Mouse (Mus musculus): ENCODE measurements around the gene Nmral1. TPM values are rescaled to one million over a fixed set of nuclear protein-coding genes. Genes with fewer than 3 reads are reported as not detected.
A peak's percentile ranks its signal among the peaks of the same experiment; 100 is the strongest.
"Not testable (repeated sequence)": the region's sequence is repeated elsewhere in the genome, so short reads cannot be mapped to it uniquely, and the experiment has no call there.

Nmral1 gene
- polyA plus RNA-seq, 1 experiment: 36.9 TPM

DNA sequence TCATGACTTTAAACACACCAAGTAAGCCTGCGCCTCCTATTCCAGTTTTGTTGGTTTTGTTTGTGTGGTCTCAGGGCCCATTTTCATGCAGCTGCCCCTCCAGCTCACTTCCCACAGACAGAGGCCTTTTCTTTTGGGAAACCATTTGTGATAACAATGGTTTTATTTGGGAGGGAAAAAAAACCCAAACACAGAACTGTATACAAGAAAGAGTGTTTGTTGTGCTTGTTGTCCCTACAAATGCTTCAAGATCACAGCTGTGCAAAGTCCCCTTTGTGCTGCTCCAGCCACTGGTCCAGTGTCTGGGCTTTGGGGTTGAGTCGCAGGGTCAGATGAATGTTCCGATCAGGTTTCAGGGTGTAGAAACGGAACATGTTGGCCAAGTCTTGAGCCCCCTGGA is 8.0 kb downstream of the Nmral1 start:
- DNase-seq: no peak
- no peak overlapping the region; the same call in 1 of the 2 replicates for H3K27ac ChIP-seq (ENCODE audit: insufficient read depth, low read length)
- WGBS: 95% methylated on average over 4 of the region's 4 CpGs

DNA sequence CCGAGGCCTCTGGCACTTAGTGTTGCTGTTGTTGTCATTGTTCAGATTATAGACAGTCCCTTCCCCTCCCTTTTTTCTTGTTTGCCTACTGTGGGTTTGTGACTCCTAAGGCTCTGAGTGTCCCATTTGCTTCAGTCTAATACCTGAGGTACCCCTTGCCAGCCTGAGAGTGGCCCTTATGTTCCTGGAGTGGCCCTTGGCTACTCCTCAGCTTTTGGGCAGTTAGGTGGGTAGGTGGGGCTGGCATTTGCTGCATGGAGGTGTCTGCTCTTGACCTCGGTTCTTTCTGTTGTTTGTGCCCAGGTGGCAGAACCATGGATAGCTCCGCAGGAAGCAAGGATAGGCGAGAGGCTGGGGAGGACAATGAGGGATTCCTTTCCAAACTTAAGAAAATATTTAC is 13.6 kb downstream of the Nmral1 start:
- Histone ChIP-seq H3K27ac (ENCODE audit: insufficient read depth, low read length) (no peak overlapping the region), H3K4me3 (replicated peaks; ENCODE audit: insufficient read depth, low read depth, low read length) (no peak overlapping the region), H3K4me1 (ENCODE audit: control insufficient read depth, insufficient read depth, low read length) (no peaks in the 10 kb centered on the region), H3K27me3 (ENCODE audit: control insufficient read depth, insufficient read depth, low read length) (no peaks in the 10 kb centered on the region)
- no peak for DNase-seq
- 46% methylated on average over 4 of the region's 4 CpGs for WGBS
- TF ChIP-seq CTCF (IDR thresholded peaks at IDR 0.05; ENCODE audit: borderline replicate concordance, insufficient read depth, low read depth, low read length): no peak
- TF ChIP-seq POLR2A (IDR thresholded peaks at IDR 0.05; ENCODE audit: borderline replicate concordance, insufficient read depth, low read length): no peak

More for the DNA sequence above, 8.0 kb downstream of the Nmral1 start:
- no peak for TF ChIP-seq CTCF (IDR thresholded peaks at IDR 0.05; ENCODE audit: borderline replicate concordance, insufficient read depth, low read depth, low read length)
- TF ChIP-seq POLR2A (IDR thresholded peaks at IDR 0.05; ENCODE audit: borderline replicate concordance, insufficient read depth, low read length): no peak
- Histone ChIP-seq H3K4me1 (ENCODE audit: control insufficient read depth, insufficient read depth, low read length) (peaks cover 15% of the 10 kb centered on the region), H3K27me3 (ENCODE audit: control insufficient read depth, insufficient read depth, low read length) (no peaks in the 10 kb centered on the region), H3K4me3 (replicated peaks; ENCODE audit: insufficient read depth, low read depth, low read length) (no peak overlapping the region)

DNA sequence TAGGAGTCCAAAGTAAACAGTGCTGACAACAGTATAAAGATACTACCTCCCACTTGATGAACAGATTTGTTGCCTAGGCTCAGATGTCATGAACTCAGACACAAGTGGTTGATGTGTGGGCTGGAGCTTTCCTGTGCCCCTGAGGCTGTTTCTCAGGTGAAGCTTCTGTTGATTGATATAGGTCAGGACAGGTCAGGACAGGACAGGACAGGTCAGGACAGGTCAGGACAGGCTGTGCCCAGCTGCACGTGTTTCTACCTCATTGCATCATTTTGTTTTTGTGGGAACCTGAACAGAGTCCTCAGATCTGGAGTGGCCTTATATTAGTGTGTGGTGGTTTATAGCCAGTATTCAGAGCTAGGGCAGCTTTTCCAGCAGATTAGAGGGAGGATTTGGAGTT is 16.5 kb downstream of the Nmral1 start:
- 79% methylated on average over 1 of the region's 1 CpGs for WGBS
- Histone ChIP-seq H3K4me3 (replicated peaks; ENCODE audit: insufficient read depth, low read depth, low read length) (no peak overlapping the region), H3K27ac (ENCODE audit: insufficient read depth, low read length) (no peak overlapping the region), H3K27me3 (ENCODE audit: control insufficient read depth, insufficient read depth, low read length) (no peaks in the 10 kb centered on the region), H3K4me1 (ENCODE audit: control insufficient read depth, insufficient read depth, low read length) (no peaks in the 10 kb centered on the region)
- TF ChIP-seq CTCF (IDR thresholded peaks at IDR 0.05; ENCODE audit: borderline replicate concordance, insufficient read depth, low read depth, low read length) (no peak), POLR2A (IDR thresholded peaks at IDR 0.05; ENCODE audit: borderline replicate concordance, insufficient read depth, low read length) (no peak)
- no peak for DNase-seq

DNA sequence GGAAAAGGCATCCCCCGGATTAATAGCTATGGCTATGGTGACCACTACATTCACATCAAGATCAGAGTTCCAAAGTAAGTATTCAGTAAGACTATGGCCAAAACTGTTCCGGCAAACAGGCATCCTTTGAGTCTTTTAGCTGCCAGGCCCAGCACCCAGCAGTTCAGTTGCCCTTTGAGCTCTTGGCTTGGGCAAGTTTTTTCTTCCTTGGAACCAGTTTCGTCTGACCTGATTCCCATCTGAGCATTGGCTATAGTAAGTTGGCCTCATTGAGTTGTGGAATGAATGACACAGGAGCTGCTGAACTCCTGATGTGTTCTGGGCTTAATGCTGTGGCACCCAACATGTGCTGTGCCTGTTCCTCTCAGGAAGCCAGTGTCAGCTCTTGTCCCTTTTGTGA is 17.9 kb downstream of the Nmral1 start:
- TF ChIP-seq POLR2A (IDR thresholded peaks at IDR 0.05; ENCODE audit: borderline replicate concordance, insufficient read depth, low read length): no peak
- no peak for TF ChIP-seq CTCF (IDR thresholded peaks at IDR 0.05; ENCODE audit: borderline replicate concordance, insufficient read depth, low read depth, low read length)
- DNase-seq: no peak
- H3K4me1 ChIP-seq (ENCODE audit: control insufficient read depth, insufficient read depth, low read length): no peaks in the 10 kb centered on the region
- WGBS: 87% methylated on average over 3 of the region's 3 CpGs
- H3K27me3 ChIP-seq (ENCODE audit: control insufficient read depth, insufficient read depth, low read length): no peaks in the 10 kb centered on the region
- no peak overlapping the region for H3K4me3 ChIP-seq (replicated peaks; ENCODE audit: insufficient read depth, low read depth, low read length)
- no peak overlapping the region for H3K27ac ChIP-seq (ENCODE audit: insufficient read depth, low read length)

DNA sequence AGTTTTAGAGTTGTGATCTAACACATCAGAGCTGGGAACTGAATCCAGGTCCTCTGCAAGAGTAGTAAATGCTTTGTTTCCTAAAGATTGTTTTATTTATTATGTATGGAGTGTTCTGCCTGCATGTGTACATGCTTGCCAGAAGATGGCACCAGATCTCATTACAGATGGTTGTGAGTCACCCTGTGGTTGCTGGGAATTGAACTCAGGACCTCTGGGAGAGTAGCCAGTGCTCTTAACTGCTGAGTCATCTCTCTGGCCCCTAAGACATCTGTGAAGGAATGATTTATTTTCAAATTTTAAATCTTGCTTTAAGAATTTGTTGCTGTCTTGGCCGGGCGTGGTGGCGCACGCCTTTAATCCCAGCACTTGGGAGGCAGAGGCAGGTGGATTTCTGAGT is 29.8 kb downstream of the Nmral1 start:
- not testable (repeated sequence) for H3K4me3 ChIP-seq (replicated peaks; ENCODE audit: insufficient read depth, low read depth, low read length); H3K4me1 ChIP-seq (ENCODE audit: control insufficient read depth, insufficient read depth, low read length); DNase-seq; H3K27me3 ChIP-seq (ENCODE audit: control insufficient read depth, insufficient read depth, low read length); H3K27ac ChIP-seq (ENCODE audit: insufficient read depth, low read length)
- over 99% methylated on average over 4 of the region's 4 CpGs for WGBS

DNA sequence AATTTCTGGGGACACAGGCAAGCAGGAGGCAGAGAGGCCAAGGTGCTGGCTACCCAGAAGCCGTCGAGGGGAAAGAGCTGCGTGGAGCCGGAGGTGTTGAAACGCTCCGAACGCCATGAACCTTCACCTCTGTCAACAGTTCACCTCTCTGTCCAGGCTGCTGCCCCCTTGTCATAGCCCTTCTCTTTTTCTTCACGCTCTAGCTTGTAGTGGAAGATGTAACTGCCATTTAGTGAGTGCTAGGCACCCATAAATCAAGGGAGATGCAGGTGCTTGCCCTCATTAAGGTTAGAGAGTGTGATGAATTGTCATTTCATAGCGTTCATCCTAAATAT is 34.7 kb downstream of the Nmral1 start:
- no peaks in the 10 kb centered on the region; the same call in 1 of the 2 replicates for H3K4me1 ChIP-seq (ENCODE audit: control insufficient read depth, insufficient read depth, low read length)
- WGBS: under 1% methylated on average over 9 of the region's 9 CpGs
- no peaks in the 10 kb centered on the region for H3K27me3 ChIP-seq (ENCODE audit: control insufficient read depth, insufficient read depth, low read length)
- TF ChIP-seq POLR2A (IDR thresholded peaks at IDR 0.05; ENCODE audit: borderline replicate concordance, insufficient read depth, low read length): no peak
- no peak for TF ChIP-seq CTCF (IDR thresholded peaks at IDR 0.05; ENCODE audit: borderline replicate concordance, insufficient read depth, low read depth, low read length)
- peak overlapping the region; percentile 84 for H3K4me3 ChIP-seq (replicated peaks; ENCODE audit: insufficient read depth, low read depth, low read length)
- no peak for DNase-seq
- peak overlapping the region; percentile 36 for H3K27ac ChIP-seq (ENCODE audit: insufficient read depth, low read length)

DNA sequence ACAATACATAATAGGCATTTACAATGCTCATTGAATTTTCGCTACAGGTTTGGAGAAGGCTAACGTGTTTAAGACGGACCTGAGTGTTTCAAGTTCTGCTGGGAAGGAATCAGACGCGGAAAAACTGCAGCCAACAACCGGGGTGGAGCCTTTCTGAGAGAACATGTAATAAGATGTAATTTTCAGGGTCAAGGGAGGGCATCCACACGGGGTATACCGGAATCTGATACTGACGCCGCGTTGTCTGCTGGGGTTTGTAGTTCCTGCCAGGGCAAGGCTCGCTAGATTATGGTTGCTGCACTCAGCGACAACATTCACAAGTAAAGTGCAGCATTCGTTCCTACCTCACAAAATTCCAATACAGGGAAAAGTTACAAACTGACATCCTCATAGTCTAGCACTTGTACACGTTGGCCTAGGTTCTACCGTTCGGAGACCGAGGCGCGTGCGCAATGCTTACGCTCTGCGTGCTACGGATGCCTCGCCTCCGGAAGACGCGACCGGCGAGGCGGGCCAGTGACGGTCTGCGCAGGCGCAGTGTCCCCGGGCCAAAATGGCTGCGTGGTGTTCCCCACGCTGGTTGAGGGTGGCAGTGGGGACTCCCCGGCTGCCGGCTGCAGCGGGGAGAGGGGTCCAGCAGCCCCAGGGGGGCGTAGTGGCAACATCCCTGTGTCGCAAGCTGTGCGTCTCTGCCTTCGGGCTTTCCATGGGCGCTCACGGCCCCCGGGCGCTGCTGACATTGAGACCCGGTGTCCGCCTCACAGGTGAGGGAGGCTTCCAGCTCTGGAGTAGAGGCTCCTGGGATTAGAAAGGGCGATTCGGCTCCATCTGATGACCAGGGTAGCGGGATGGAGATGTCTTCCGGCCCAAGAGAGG is 35.3 kb downstream of the Nmral1 start:
- H3K27ac ChIP-seq (ENCODE audit: insufficient read depth, low read length): peak overlapping the region; percentile 86
- H3K4me3 ChIP-seq (replicated peaks; ENCODE audit: insufficient read depth, low read depth, low read length): peak overlapping the region; percentile 84
- no peaks in the 10 kb centered on the region; the same call in 1 of the 2 replicates for H3K4me1 ChIP-seq (ENCODE audit: control insufficient read depth, insufficient read depth, low read length)
- WGBS: under 1% methylated on average over 54 of the region's 54 CpGs
- TF ChIP-seq POLR2A (IDR thresholded peaks at IDR 0.05; ENCODE audit: borderline replicate concordance, insufficient read depth, low read length) (peak; percentile 94; the same call in 1 of the 2 replicates), CTCF (IDR thresholded peaks at IDR 0.05; ENCODE audit: borderline replicate concordance, insufficient read depth, low read depth, low read length) (no peak)
- DNase-seq: peak; percentile 95 to 97
- no peaks in the 10 kb centered on the region for H3K27me3 ChIP-seq (ENCODE audit: control insufficient read depth, insufficient read depth, low read length)

DNA sequence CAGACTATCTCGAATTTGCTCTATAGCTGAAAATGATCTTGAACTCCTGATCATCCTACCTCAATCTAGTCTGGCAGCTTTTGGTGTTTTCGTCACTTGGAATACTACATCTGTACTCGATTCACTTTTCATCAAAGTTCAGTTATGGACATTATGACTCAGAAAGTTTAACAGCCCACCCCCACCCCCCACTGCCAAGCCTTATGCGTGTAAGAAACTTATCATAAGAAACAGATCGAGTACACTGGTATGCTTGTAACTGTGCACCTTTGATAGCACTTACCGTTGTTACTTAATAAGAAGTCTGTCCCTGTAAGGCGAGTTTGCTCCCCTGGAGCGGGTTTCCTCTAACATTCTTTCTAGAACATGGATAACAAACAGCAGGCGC is 36.0 kb downstream of the Nmral1 start:
- no peak for TF ChIP-seq CTCF (IDR thresholded peaks at IDR 0.05; ENCODE audit: borderline replicate concordance, insufficient read depth, low read depth, low read length)
- no peak for TF ChIP-seq POLR2A (IDR thresholded peaks at IDR 0.05; ENCODE audit: borderline replicate concordance, insufficient read depth, low read length)
- no peaks in the 10 kb centered on the region for H3K27me3 ChIP-seq (ENCODE audit: control insufficient read depth, insufficient read depth, low read length)
- peak overlapping the region; percentile 84 for H3K4me3 ChIP-seq (replicated peaks; ENCODE audit: insufficient read depth, low read depth, low read length)
- no peak for DNase-seq
- peak overlapping the region; percentile 86 for H3K27ac ChIP-seq (ENCODE audit: insufficient read depth, low read length)
- H3K4me1 ChIP-seq (ENCODE audit: control insufficient read depth, insufficient read depth, low read length): no peaks in the 10 kb centered on the region; the same call in 1 of the 2 replicates
- WGBS: 25% methylated on average over 9 of the region's 9 CpGs

Data from cerebellum, adult 2 months (tissue).